Mouse (Mus musculus) CD4-positive, CD25-positive, alpha-beta regulatory T cell, adult 4 months (primary cell): ENCODE results near the gene Pabpn1l. TPM values are rescaled to one million over a fixed set of nuclear protein-coding genes. Genes with fewer than 3 reads are reported as not detected.
"Not testable (repeated sequence)": the region's sequence is repeated elsewhere in the genome, so short reads cannot be mapped to it uniquely, and the experiment has no call there.

Experiments
- ATAC-seq: one replicate; pipeline ENCODE4 v1.8.0; 2017
- polyA plus RNA-seq, 2 experiments: library from polyadenylated mRNA; unstranded; fragments of 100-300 nt; shearing (Covaris generic); gene quantifications; one replicate each; pipeline ENCODE4 v1.2.1; 2017

Gene Pabpn1l
- polyA plus RNA-seq, 2 experiments from 2014 or later: not detected

GRCm38 (mm10) chr8:122574667-122575251, 47.8 kb downstream of the Pabpn1l start:
- ATAC-seq: no peak

DNA sequence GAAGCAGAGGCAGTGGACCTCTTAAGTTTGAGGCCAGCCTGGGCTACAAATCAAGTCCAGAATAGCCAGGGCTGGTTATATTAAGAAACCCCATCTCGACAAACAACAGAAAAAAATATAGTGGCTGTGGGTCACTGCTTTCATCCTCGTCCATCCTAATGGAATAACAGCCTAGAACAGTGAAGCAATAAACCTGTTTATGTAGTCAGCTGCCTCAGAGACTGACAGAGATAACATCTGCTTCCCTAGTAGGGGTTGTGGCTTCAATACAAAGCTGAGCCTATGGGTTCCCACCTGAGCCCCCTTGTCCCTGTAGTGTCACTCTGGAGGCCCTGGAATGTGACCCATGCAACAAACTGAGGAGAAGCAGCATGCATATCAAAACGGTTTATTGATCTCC, 48.3 kb downstream of the Pabpn1l start:
- ATAC-seq: no peak

DNA sequence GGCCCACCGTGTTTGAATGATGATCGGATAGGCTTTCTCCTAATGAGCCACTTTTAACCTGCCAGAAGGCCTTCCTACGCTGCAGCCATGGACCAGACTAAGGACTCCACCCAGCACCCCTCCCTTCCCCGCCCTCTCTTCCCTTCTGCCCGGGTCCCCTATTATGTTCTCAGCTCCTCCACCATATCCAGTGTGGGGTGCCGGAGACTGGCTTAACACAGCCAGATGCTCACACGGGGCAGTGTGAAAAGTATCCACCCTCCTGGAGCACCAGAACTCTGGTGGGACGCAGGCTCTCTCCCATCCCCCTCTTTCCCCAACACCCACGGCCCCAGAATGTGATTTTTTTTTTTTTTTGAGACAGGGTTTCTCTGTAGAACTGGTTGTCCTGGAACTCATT, 49.0 kb downstream of the Pabpn1l start:
- no peak for ATAC-seq

DNA sequence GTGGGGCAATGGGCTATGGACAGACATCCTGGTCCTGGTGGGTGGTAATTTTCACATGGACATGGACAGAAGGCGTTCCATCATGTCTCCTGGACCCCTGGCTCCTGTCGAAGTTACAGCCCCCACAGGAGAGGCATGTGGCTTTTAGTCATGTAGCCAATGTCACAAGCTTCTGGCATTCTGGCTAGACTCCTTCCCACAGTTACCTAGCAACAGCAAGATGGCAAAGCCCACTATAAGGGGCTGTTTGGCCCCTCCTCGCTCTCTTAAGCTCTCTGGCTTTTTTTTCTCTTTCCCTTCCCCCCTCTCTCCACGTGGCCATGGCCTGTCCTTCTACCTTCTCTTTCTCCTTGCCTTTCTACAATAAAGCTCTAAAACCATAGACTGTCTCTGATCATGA, 49.4 kb downstream of the Pabpn1l start:
- not testable (repeated sequence) for ATAC-seq

DNA sequence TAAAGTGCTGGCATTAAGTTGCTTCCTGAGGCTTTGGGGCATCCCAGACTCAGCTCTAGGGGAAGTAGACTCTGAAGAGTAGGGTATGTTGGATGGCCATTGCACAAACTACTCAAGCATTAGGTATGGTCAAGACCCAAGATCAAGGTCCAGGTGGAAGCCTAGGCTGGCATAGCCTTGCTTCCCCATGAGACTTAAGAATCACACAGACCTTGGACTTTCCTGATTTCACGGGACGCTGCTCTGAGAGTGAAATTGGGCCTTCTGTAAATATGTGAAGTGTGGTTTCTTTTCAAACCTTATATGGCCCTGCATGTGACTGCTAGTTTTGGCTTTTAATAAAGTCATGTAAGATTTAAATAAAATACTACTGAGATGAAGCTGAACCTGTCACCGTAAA, 49.8 kb downstream of the Pabpn1l start:
- no peak for ATAC-seq

GRCm38 (mm10) chr8:122571750-122572267, 50.7 kb downstream of the Pabpn1l start:
- ATAC-seq: no peak

GRCm38 (mm10) chr8:122571153-122571552, 51.4 kb downstream of the Pabpn1l start:
- ATAC-seq: no peak

- ATAC-seq: no peak
These were observed 52.5 kb downstream of the Pabpn1l start for GRCm38 (mm10) chr8:122569996-122570395.

Other genes starting within 250 kb of the Pabpn1l start
- 10 to 100 TPM; 12.1 to 12.7 TPM for gene Zc3h18, start 246.1 kb downstream of the Pabpn1l start, polyA plus RNA-seq
- under 1 TPM in 1 of 2 experiments, not detected in 1; 0.77 TPM for gene Il17c, start 200.7 kb downstream of the Pabpn1l start, polyA plus RNA-seq
- gene Cyba, start 189.8 kb downstream of the Pabpn1l start, polyA plus RNA-seq: 100 to 1,000 TPM; 801 to 968 TPM
- 10 to 100 TPM; 12.6 to 20.0 TPM for gene Mvd, start 179.3 kb downstream of the Pabpn1l start, polyA plus RNA-seq
- gene Snai3, start 162.0 kb downstream of the Pabpn1l start, polyA plus RNA-seq: 1 to 10 TPM; 2.6 to 5.2 TPM
- gene Rnf166, start 146.7 kb downstream of the Pabpn1l start, polyA plus RNA-seq: 10 to 100 TPM; 27.3 to 31.0 TPM
- gene Ctu2, start 146.6 kb downstream of the Pabpn1l start, polyA plus RNA-seq: 10 to 100 TPM; 11.5 to 16.9 TPM
- gene Piezo1, start 71.4 kb downstream of the Pabpn1l start, polyA plus RNA-seq: 10 to 100 TPM; 15.3 to 22.7 TPM
- gene Cdt1, start 54.7 kb downstream of the Pabpn1l start, polyA plus RNA-seq: 10 to 100 TPM in 1 of 2 experiments, 1 to 10 TPM in 1; 8.2 to 12.6 TPM
- gene Aprt, start 45.8 kb downstream of the Pabpn1l start, polyA plus RNA-seq: 100 to 1,000 TPM; 146 to 207 TPM
- 10 to 100 TPM in 1 of 2 experiments, 1 to 10 TPM in 1; 8.7 to 12.7 TPM for gene Galns, start 11.3 kb downstream of the Pabpn1l start, polyA plus RNA-seq
- 10 to 100 TPM; 45.0 to 70.1 TPM for gene Trappc2l, start 11.1 kb downstream of the Pabpn1l start, polyA plus RNA-seq
- gene Cbfa2t3, start 76.4 kb upstream of the Pabpn1l start, polyA plus RNA-seq: under 1 TPM in 1 of 2 experiments, not detected in 1; 0.25 TPM
- gene Acsf3, start 152.7 kb upstream of the Pabpn1l start, polyA plus RNA-seq: 1 to 10 TPM; 4.9 to 8.2 TPM
- gene Cdh15, start 225.2 kb upstream of the Pabpn1l start, polyA plus RNA-seq: under 1 TPM in 1 of 2 experiments, not detected in 1; 0.16 TPM